Mouse (Mus musculus): ENCODE measurements at regions not wholly inside any gene's neighbourhood (a gene's known extent, or its start where the extent isn't known, plus 50 kb on each side); places are given as distances from the start of the nearest gene placed in this dataset.
A peak's percentile ranks its signal among the peaks of the same experiment; 100 is the strongest.

DNA sequence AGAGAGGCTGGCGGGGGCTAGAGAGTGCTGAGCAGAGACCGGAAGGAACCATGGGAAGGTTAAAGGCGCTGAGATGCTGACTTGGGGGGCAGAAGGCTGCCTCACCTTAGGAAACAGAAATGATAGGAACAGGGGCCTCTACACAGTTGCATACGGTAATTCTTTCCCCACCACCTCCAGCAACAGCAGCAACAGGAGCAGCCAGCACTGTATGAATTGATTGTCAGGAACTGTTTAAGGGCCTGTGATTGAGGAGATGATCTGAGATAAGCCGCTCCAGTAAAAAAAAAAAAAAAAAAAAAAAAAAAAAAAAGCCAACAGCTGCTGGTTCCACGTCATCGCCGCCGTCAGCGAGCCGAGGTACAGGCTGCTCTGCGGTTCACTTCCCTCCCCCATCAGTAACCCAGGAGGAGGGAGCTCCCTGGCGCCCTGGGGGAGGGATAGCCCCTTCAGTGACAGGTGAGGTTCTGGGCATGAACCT lies 151.3 kb upstream of the Rybp start:
- H3K27ac ChIP-seq (ENCODE audit: insufficient read depth, low read depth, low read length, poor library complexity, severe bottlenecking), result no peak overlapping the region
- H3K9me3 ChIP-seq (ENCODE audit: control insufficient read depth, insufficient read depth, low read depth, low read length), result no peaks in the 10 kb centered on the region
- H3K4me1 ChIP-seq (ENCODE audit: control insufficient read depth in 2 of 2, insufficient read depth in 2 of 2, low read length in 2 of 2, poor library complexity in 1 of 2), result peaks cover 0 to 20% of the 10 kb centered on the region in 2 experiments; a peak in 2 of 4 replicates
- in situ Hi-C loops (cut with MboI; ENCODE audit: low sequenced_read_pairs in 2 of 2, unreplicated experiment in 2 of 2), result no loop called here
- no peaks in the 10 kb centered on the region for H3K36me3 ChIP-seq (ENCODE audit: control insufficient read depth, insufficient read depth, low read length, poor library complexity, severe bottlenecking)
- H3K9ac ChIP-seq (ENCODE audit: insufficient read depth, low read depth, low read length, poor library complexity, severe bottlenecking), result no peak overlapping the region; the same call in 1 of the 2 replicates
- no peak for DNase-seq (ENCODE audit: low read depth, low spot score)
- TF ChIP-seq MAFK (IDR thresholded peaks at IDR 0.05; ENCODE audit: insufficient read depth, low read depth, low read length), result no peak
- TF ChIP-seq CHD2 (IDR thresholded peaks at IDR 0.05; ENCODE audit: low read depth, low read length), result 0 out of 2 replicates have a peak, but pooled peaks have one; percentile 34
- TF ChIP-seq HCFC1 (IDR thresholded peaks at IDR 0.05; ENCODE audit: borderline replicate concordance, insufficient read depth, low read length), result no peak
- peak; percentile 98 for TF ChIP-seq ZNF384 (IDR thresholded peaks at IDR 0.05; ENCODE audit: low read depth, low read length)
- H3K4me3 ChIP-seq (ENCODE audit: insufficient read depth in 1 of 2, low read depth in 1 of 2, low read length in 2 of 2, poor library complexity in 1 of 2, severe bottlenecking in 1 of 2), result peak overlapping the region; percentile 30 to 39

DNA sequence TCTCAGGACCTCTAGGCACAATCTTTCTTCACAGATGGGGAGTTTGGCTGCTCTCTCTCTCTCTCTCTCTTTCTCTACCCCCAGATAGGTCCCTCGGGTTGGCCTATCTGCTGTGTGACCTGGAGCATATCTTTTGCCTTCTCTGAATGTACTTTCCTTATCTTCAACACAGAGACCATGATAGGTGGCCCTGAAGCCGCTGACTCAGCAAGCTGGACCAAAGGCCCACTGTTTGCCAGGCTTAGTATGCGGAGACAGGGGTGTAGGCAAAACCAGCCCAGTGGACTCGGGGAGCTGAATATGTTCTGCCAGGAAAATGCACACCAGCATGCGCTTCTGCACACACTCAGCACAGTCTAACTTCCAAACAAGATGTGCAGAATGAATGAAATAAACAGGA lies 150.7 kb upstream of the Rybp start:
- Histone ChIP-seq H3K9me3 (ENCODE audit: control insufficient read depth, insufficient read depth, low read depth, low read length) (no peaks in the 10 kb centered on the region), H3K4me1 (ENCODE audit: control insufficient read depth in 2 of 2, insufficient read depth in 2 of 2, low read length in 2 of 2, poor library complexity in 1 of 2) (peaks cover 0 to 23% of the 10 kb centered on the region in 2 experiments; a peak in 3 of 4 replicates), H3K27ac (ENCODE audit: insufficient read depth, low read depth, low read length, poor library complexity, severe bottlenecking) (no peak overlapping the region), H3K36me3 (ENCODE audit: control insufficient read depth, insufficient read depth, low read length, poor library complexity, severe bottlenecking) (no peaks in the 10 kb centered on the region), H3K9ac (ENCODE audit: insufficient read depth, low read depth, low read length, poor library complexity, severe bottlenecking) (no peak overlapping the region), H3K4me3 (ENCODE audit: insufficient read depth in 1 of 2, low read depth in 1 of 2, low read length in 2 of 2, poor library complexity in 1 of 2, severe bottlenecking in 1 of 2) (peak overlapping the region in 1 of 2 experiments; percentile 39; a peak in 1 of 4 replicates)
- in situ Hi-C loops (cut with MboI; ENCODE audit: low sequenced_read_pairs in 2 of 2, unreplicated experiment in 2 of 2), result no loop called here
- no peak for DNase-seq (ENCODE audit: low read depth, low spot score)
- TF ChIP-seq ZNF384 (IDR thresholded peaks at IDR 0.05; ENCODE audit: low read depth, low read length) (no peak), MAFK (IDR thresholded peaks at IDR 0.05; ENCODE audit: insufficient read depth, low read depth, low read length) (peak; percentile 65; the same call in 1 of the 2 replicates)

DNA sequence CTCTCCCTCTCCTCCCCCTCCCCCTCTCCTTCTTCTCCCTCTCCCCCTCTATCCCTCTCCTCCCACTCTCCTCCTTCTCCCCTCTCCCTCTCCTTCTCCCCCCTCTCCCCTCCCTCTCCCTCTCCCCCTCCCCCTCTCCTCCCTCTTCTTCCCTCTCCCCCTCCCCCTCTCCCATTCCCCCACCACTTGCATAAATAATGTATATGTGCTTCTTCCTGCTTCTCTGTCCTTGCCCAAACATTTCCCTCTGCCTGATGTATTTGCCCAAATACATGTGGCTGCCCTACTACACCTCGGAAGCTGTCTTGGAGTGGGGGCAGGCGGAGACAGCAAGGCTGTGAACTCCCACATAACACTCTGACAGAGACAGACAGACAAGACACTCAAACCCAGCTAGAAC lies 149.2 kb upstream of the Rybp start:
- no peak overlapping the region for H3K4me3 ChIP-seq (ENCODE audit: insufficient read depth in 1 of 2, low read depth in 1 of 2, low read length in 2 of 2, poor library complexity in 1 of 2, severe bottlenecking in 1 of 2)
- no peaks in the 10 kb centered on the region for H3K36me3 ChIP-seq (ENCODE audit: control insufficient read depth, insufficient read depth, low read length, poor library complexity, severe bottlenecking)
- H3K9ac ChIP-seq (ENCODE audit: insufficient read depth, low read depth, low read length, poor library complexity, severe bottlenecking), result no peak overlapping the region
- TF ChIP-seq HCFC1 (IDR thresholded peaks at IDR 0.05; ENCODE audit: borderline replicate concordance, insufficient read depth, low read length), result no peak
- no peak for TF ChIP-seq ZC3H11A (IDR thresholded peaks at IDR 0.05; ENCODE audit: borderline replicate concordance, low read depth, low read length)
- no peak for TF ChIP-seq MAFK (IDR thresholded peaks at IDR 0.05; ENCODE audit: insufficient read depth, low read depth, low read length)
- no peak for TF ChIP-seq CHD2 (IDR thresholded peaks at IDR 0.05; ENCODE audit: low read depth, low read length)
- TF ChIP-seq ZNF384 (IDR thresholded peaks at IDR 0.05; ENCODE audit: low read depth, low read length), result no peak
- in situ Hi-C loops (cut with MboI; ENCODE audit: low sequenced_read_pairs in 2 of 2, unreplicated experiment in 2 of 2), result no loop called here
- peaks cover 6 to 31% of the 10 kb centered on the region in 2 experiments for H3K4me1 ChIP-seq (ENCODE audit: control insufficient read depth in 2 of 2, insufficient read depth in 2 of 2, low read length in 2 of 2, poor library complexity in 1 of 2)
- no peak for DNase-seq (ENCODE audit: low read depth, low spot score)
- peak overlapping the region; percentile 27; the same call in 1 of the 2 replicates for H3K27ac ChIP-seq (ENCODE audit: insufficient read depth, low read depth, low read length, poor library complexity, severe bottlenecking)
- H3K9me3 ChIP-seq (ENCODE audit: control insufficient read depth, insufficient read depth, low read depth, low read length), result no peaks in the 10 kb centered on the region

DNA sequence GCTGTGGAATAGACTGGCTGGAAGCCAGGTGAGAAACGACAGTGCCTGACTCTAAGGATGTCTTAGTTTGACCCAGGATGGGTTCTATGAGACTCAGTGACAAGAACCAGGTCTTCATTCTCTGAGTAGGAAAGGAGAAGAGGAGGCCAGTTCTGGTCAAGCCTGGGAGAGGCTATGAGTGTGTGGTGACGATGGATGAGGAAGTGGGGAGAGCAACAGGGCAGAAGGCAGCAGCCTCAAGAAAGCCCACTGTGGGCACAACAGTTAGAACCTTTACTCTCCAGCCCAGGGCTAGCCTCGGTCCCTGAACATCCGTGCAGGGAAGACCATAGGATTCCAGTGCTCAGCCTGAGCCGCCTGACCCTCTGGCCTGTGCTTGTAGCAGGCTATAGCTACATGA lies 147.9 kb upstream of the Rybp start:
- no peak for DNase-seq (ENCODE audit: low read depth, low spot score)
- Histone ChIP-seq H3K36me3 (ENCODE audit: control insufficient read depth, insufficient read depth, low read length, poor library complexity, severe bottlenecking) (no peaks in the 10 kb centered on the region), H3K4me3 (ENCODE audit: insufficient read depth in 1 of 2, low read depth in 1 of 2, low read length in 2 of 2, poor library complexity in 1 of 2, severe bottlenecking in 1 of 2) (no peak overlapping the region), H3K4me1 (ENCODE audit: control insufficient read depth in 2 of 2, insufficient read depth in 2 of 2, low read length in 2 of 2, poor library complexity in 1 of 2) (peaks cover 6 to 31% of the 10 kb centered on the region in 2 experiments), H3K9me3 (ENCODE audit: control insufficient read depth, insufficient read depth, low read depth, low read length) (no peaks in the 10 kb centered on the region), H3K27ac (ENCODE audit: insufficient read depth, low read depth, low read length, poor library complexity, severe bottlenecking) (no peak overlapping the region), H3K9ac (ENCODE audit: insufficient read depth, low read depth, low read length, poor library complexity, severe bottlenecking) (no peak overlapping the region)
- no peak for TF ChIP-seq HCFC1 (IDR thresholded peaks at IDR 0.05; ENCODE audit: borderline replicate concordance, insufficient read depth, low read length)
- TF ChIP-seq ZC3H11A (IDR thresholded peaks at IDR 0.05; ENCODE audit: borderline replicate concordance, low read depth, low read length), result no peak
- no peak for TF ChIP-seq MAFK (IDR thresholded peaks at IDR 0.05; ENCODE audit: insufficient read depth, low read depth, low read length)
- TF ChIP-seq ZNF384 (IDR thresholded peaks at IDR 0.05; ENCODE audit: low read depth, low read length), result no peak
- no peak for TF ChIP-seq CHD2 (IDR thresholded peaks at IDR 0.05; ENCODE audit: low read depth, low read length)
- in situ Hi-C loops (cut with MboI; ENCODE audit: low sequenced_read_pairs in 2 of 2, unreplicated experiment in 2 of 2), result no loop called here

DNA sequence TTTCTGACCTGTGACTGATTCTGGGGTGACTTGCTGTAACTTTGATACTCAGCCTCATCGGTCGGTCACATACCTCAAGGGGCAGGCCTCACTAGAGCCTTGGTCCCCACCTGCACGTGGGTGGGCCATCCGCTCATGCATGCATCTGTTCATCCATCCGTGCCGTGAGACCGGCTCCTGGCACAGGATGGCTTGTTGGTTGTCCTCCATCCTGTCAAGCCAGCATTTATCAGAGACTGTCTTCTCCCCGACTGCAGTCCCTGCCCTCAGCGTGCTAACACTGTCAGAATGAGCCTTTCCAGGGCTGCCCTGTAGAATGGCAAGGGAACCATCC lies 146.2 kb upstream of the Rybp start:
- TF ChIP-seq ZNF384 (IDR thresholded peaks at IDR 0.05; ENCODE audit: low read depth, low read length) (no peak), MAFK (IDR thresholded peaks at IDR 0.05; ENCODE audit: insufficient read depth, low read depth, low read length) (no peak), CHD2 (IDR thresholded peaks at IDR 0.05; ENCODE audit: low read depth, low read length) (no peak), HCFC1 (IDR thresholded peaks at IDR 0.05; ENCODE audit: borderline replicate concordance, insufficient read depth, low read length) (no peak)
- Histone ChIP-seq H3K9ac (ENCODE audit: insufficient read depth, low read depth, low read length, poor library complexity, severe bottlenecking) (no peak overlapping the region), H3K9me3 (ENCODE audit: control insufficient read depth, insufficient read depth, low read depth, low read length) (no peaks in the 10 kb centered on the region), H3K36me3 (ENCODE audit: control insufficient read depth, insufficient read depth, low read length, poor library complexity, severe bottlenecking) (no peaks in the 10 kb centered on the region), H3K27ac (ENCODE audit: insufficient read depth, low read depth, low read length, poor library complexity, severe bottlenecking) (no peak overlapping the region), H3K4me1 (ENCODE audit: control insufficient read depth in 2 of 2, insufficient read depth in 2 of 2, low read length in 2 of 2, poor library complexity in 1 of 2) (peaks cover 6 to 28% of the 10 kb centered on the region in 2 experiments), H3K4me3 (ENCODE audit: insufficient read depth in 1 of 2, low read depth in 1 of 2, low read length in 2 of 2, poor library complexity in 1 of 2, severe bottlenecking in 1 of 2) (no peak overlapping the region)
- in situ Hi-C loops (cut with MboI; ENCODE audit: low sequenced_read_pairs in 2 of 2, unreplicated experiment in 2 of 2), result no loop called here
- no peak for DNase-seq (ENCODE audit: low read depth, low spot score)

All from ES-E14 (cell line).